Mouse (Mus musculus): ENCODE data around the gene B3galt4. TPM values are rescaled to one million over a fixed set of nuclear protein-coding genes. Genes with fewer than 3 reads are reported as not detected.

B3galt4 gene
- polyA plus RNA-seq, 1 experiment from 2014 or later: 2.8 TPM

GRCm38 (mm10) chr17:33931159-33931866 lies 20.0 kb downstream of the B3galt4 start:
- Histone ChIP-seq H3K4me3 (ENCODE audit: low read depth, low read length) (peak overlapping the region; percentile 94), H3K4me2 (peak overlapping the region; percentile 98), H3K27me3 (ENCODE audit: control insufficient read depth, insufficient read depth, low read length) (no peaks in the 10 kb centered on the region), H3K36me3 (ENCODE audit: control insufficient read depth, insufficient read depth, low read length) (peaks cover 20% of the 10 kb centered on the region), H3K27ac (ENCODE audit: low read depth, low read length) (no peak overlapping the region), H3K9me3 (replicated peaks; ENCODE audit: control insufficient read depth, low read length) (no peaks in the 10 kb centered on the region), H3K9ac (ENCODE audit: low read depth, low read length) (peak overlapping the region; percentile 91), H3K4me1 (ENCODE audit: control insufficient read depth, insufficient read depth, low read length) (peaks cover 15% of the 10 kb centered on the region)
- no peak for ATAC-seq (replicated peaks; ENCODE audit: insufficient number of reproducible peaks, low FRiP score, low TSS enrichment)
- 36% methylated on average over 18 of the region's 18 CpGs for WGBS (ENCODE audit: insufficient replicate concordance)

- Histone ChIP-seq H3K27ac (ENCODE audit: low read depth, low read length) (peak overlapping the region; percentile 98), H3K4me1 (ENCODE audit: control insufficient read depth, insufficient read depth, low read length) (peaks cover 15% of the 10 kb centered on the region), H3K9me3 (replicated peaks; ENCODE audit: control insufficient read depth, low read length) (no peaks in the 10 kb centered on the region), H3K27me3 (ENCODE audit: control insufficient read depth, insufficient read depth, low read length) (no peaks in the 10 kb centered on the region), H3K36me3 (ENCODE audit: control insufficient read depth, insufficient read depth, low read length) (peaks cover 16% of the 10 kb centered on the region), H3K4me3 (ENCODE audit: low read depth, low read length) (peak overlapping the region; percentile 94), H3K4me2 (peak overlapping the region; percentile 98), H3K9ac (ENCODE audit: low read depth, low read length) (peak overlapping the region; percentile 91)
- no peak for ATAC-seq (replicated peaks; ENCODE audit: insufficient number of reproducible peaks, low FRiP score, low TSS enrichment)
- WGBS (ENCODE audit: insufficient replicate concordance): under 1% methylated on average over 44 of the region's 45 CpGs
Observed at GRCm38 (mm10) chr17:33930280-33931158, 20.8 kb downstream of the B3galt4 start.

GRCm38 (mm10) chr17:33929371-33930279 lies 21.7 kb downstream of the B3galt4 start, which contains the start of gene Rgl2:
Gene Rgl2, plus strand, starts transcription at chr17:33929543.
- no peaks in the 10 kb centered on the region for H3K27me3 ChIP-seq (ENCODE audit: control insufficient read depth, insufficient read depth, low read length)
- peak within 1 kb of the TSS; percentile 94 for H3K4me3 ChIP-seq (ENCODE audit: low read depth, low read length)
- H3K9me3 ChIP-seq (replicated peaks; ENCODE audit: control insufficient read depth, low read length): no peaks in the 10 kb centered on the region
- peak within 1 kb of the TSS; percentile 98 for H3K27ac ChIP-seq (ENCODE audit: low read depth, low read length)
- peak within 1 kb of the TSS; percentile 98 for H3K4me2 ChIP-seq
- WGBS (ENCODE audit: insufficient replicate concordance): under 1% methylated on average over 73 of the region's 80 CpGs
- peak; percentile 66 for ATAC-seq (replicated peaks; ENCODE audit: insufficient number of reproducible peaks, low FRiP score, low TSS enrichment)
- H3K36me3 ChIP-seq (ENCODE audit: control insufficient read depth, insufficient read depth, low read length): peaks cover 14% of the 10 kb centered on the region
- H3K4me1 ChIP-seq (ENCODE audit: control insufficient read depth, insufficient read depth, low read length): peaks cover 15% of the 10 kb centered on the region
- peak within 1 kb of the TSS; percentile 91 for H3K9ac ChIP-seq (ENCODE audit: low read depth, low read length)

GRCm38 (mm10) chr17:33928251-33928947 lies 22.9 kb downstream of the B3galt4 start:
- H3K9me3 ChIP-seq (replicated peaks; ENCODE audit: control insufficient read depth, low read length): no peaks in the 10 kb centered on the region
- peak overlapping the region; percentile 94 for H3K4me3 ChIP-seq (ENCODE audit: low read depth, low read length)
- peak overlapping the region; percentile 98 for H3K4me2 ChIP-seq
- peaks cover 15% of the 10 kb centered on the region for H3K4me1 ChIP-seq (ENCODE audit: control insufficient read depth, insufficient read depth, low read length)
- ATAC-seq (replicated peaks; ENCODE audit: insufficient number of reproducible peaks, low FRiP score, low TSS enrichment): no peak
- peak overlapping the region; percentile 91 for H3K9ac ChIP-seq (ENCODE audit: low read depth, low read length)
- H3K27ac ChIP-seq (ENCODE audit: low read depth, low read length): no peak overlapping the region
- peaks cover 7% of the 10 kb centered on the region; the same call in 1 of the 2 replicates for H3K36me3 ChIP-seq (ENCODE audit: control insufficient read depth, insufficient read depth, low read length)
- H3K27me3 ChIP-seq (ENCODE audit: control insufficient read depth, insufficient read depth, low read length): no peaks in the 10 kb centered on the region
- WGBS (ENCODE audit: insufficient replicate concordance): 58% methylated on average over 21 of the region's 21 CpGs

DNA sequence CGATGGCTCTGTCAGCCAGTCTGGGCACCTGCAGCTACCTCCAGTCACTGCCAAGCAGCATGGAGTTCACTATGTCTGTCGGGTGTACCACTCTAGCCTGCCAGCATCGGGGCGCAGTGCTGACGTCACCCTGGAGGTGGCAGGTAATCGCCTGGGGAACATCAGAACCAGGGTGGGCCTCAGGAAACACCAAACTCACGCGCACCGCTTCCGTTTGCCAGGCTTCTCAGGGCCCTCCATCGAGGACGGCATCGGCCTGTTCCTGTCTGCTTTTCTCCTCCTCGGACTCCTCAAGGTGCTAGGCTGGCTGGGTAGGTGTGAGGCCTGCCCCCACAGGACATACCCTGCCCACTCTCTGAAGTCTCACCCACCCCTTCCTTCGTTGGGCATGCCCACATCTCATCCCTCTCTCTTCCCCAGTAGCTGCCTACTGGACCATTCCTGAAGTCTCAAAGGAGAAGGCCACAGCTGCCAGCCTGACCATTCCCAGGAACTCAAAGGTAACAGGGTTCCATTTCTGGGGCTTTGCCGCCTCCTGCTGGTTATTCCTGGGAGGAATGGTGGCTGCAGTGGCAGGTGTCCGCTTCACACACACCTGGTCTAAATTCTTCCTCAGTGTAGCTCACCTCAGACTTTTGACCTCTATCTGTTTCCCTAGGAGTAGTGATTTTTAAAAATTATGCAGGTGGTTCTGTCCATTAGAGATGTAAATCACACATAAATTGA lies 24.9 kb downstream of the B3galt4 start:
- 78% methylated on average over 17 of the region's 17 CpGs for WGBS (ENCODE audit: insufficient replicate concordance)
- Histone ChIP-seq H3K4me2 (no peak overlapping the region), H3K9me3 (replicated peaks; ENCODE audit: control insufficient read depth, low read length) (no peaks in the 10 kb centered on the region), H3K4me3 (ENCODE audit: low read depth, low read length) (no peak overlapping the region), H3K27me3 (ENCODE audit: control insufficient read depth, insufficient read depth, low read length) (no peaks in the 10 kb centered on the region), H3K27ac (ENCODE audit: low read depth, low read length) (no peak overlapping the region), H3K4me1 (ENCODE audit: control insufficient read depth, insufficient read depth, low read length) (peaks cover 13% of the 10 kb centered on the region), H3K36me3 (ENCODE audit: control insufficient read depth, insufficient read depth, low read length) (no peaks in the 10 kb centered on the region; the same call in 1 of the 2 replicates), H3K9ac (ENCODE audit: low read depth, low read length) (no peak overlapping the region)
- ATAC-seq (replicated peaks; ENCODE audit: insufficient number of reproducible peaks, low FRiP score, low TSS enrichment): no peak

- no peak for ATAC-seq (replicated peaks; ENCODE audit: insufficient number of reproducible peaks, low FRiP score, low TSS enrichment)
- H3K36me3 ChIP-seq (ENCODE audit: control insufficient read depth, insufficient read depth, low read length): no peaks in the 10 kb centered on the region; the same call in 1 of the 2 replicates
- WGBS (ENCODE audit: insufficient replicate concordance): 80% methylated on average over 21 of the region's 21 CpGs
Observed at GRCm38 (mm10) chr17:33925406-33926116, 25.7 kb downstream of the B3galt4 start.

More at GRCm38 (mm10) chr17:33925406-33926116, 25.7 kb downstream of the B3galt4 start:
- Histone ChIP-seq H3K27me3 (ENCODE audit: control insufficient read depth, insufficient read depth, low read length) (no peaks in the 10 kb centered on the region), H3K9ac (ENCODE audit: low read depth, low read length) (no peak overlapping the region), H3K4me1 (ENCODE audit: control insufficient read depth, insufficient read depth, low read length) (peaks cover 9% of the 10 kb centered on the region), H3K4me2 (no peak overlapping the region), H3K9me3 (replicated peaks; ENCODE audit: control insufficient read depth, low read length) (no peaks in the 10 kb centered on the region), H3K4me3 (ENCODE audit: low read depth, low read length) (no peak overlapping the region), H3K27ac (ENCODE audit: low read depth, low read length) (no peak overlapping the region)

All from heart, embryonic 11.5 days (tissue).